Mouse (Mus musculus) telencephalon, adult 2 months (tissue): ENCODE results near the gene Kcnn1.

ENCODE experiments used
- DNase-seq: peaks from one replicate; pipeline ENCODE4 v3.0.0-alpha.2; 2011; ENCODE audit warnings: low read depth, low spot score

The Kcnn1 gene

DNA sequence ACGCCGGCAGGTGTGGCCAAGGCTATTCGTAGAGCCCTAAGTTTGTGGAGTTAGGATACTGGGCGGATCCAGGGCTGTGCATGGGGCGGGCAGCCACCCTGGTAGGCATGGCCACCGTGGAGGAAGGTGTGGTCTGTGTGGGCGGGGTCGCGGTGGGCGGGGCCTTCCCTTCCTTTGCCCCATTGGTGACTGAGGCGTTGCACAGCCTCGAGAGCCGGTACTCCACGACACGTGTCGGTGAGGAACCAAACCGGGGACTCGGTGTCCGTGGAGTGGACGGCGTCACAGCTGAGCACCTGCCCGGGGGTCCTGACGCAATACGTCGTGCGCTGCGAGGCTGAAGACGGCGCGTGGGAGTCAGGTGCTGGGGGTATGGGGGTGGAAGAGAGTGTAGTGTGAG is 46.4 kb downstream of the Kcnn1 start:
- DNase-seq = no peak

- DNase-seq = no peak
Observed at GRCm38 (mm10) chr8:70812885-70813284, 50.2 kb downstream of the Kcnn1 start.

- no peak for DNase-seq
Observed at GRCm38 (mm10) chr8:70812055-70812454, 51.0 kb downstream of the Kcnn1 start.

- no peak for DNase-seq
Observed at GRCm38 (mm10) chr8:70810962-70811680, 51.9 kb downstream of the Kcnn1 start.

DNA sequence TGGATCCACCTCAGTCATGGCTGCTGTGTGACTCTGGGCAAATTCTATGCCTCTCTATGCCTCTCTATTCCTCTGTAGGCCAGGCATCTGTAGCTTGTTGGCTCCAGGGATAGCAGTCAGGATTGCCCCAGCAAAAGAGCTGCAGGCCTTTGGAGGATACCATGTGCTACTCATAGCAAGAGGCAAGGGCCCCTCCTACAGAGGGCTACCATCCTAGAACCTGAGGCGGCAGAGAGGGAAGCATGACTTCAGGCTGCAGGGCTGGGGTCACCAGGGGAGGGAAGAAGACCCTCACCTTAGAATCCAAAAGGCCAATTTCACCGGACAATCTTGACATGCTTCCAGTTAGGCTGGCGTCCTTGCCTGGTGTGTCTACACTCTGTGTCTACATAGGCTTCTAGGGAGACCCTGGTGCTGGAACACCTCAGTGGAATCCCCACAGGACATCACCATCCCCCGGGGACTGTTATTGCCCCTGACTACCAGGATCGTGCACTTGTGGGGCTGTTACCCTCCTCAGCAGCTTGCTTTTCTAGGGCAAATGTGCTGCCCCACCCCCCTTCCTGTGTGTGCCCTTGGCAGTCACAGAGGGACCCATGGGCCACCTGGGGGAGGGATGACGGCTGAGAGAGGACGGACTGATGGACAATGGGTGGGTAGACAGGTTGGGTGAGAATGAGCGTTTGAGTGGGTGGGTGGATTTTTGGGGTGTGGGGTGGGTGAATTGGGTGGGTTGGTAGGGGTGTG is 53.9 kb downstream of the Kcnn1 start:
- DNase-seq = no peak

- DNase-seq = no peak
Observed at GRCm38 (mm10) chr8:70808239-70808638, 54.8 kb downstream of the Kcnn1 start, which contains the start of gene Il12rb1. TSS of gene Il12rb1 (plus strand) at chr8:70808449.

DNA sequence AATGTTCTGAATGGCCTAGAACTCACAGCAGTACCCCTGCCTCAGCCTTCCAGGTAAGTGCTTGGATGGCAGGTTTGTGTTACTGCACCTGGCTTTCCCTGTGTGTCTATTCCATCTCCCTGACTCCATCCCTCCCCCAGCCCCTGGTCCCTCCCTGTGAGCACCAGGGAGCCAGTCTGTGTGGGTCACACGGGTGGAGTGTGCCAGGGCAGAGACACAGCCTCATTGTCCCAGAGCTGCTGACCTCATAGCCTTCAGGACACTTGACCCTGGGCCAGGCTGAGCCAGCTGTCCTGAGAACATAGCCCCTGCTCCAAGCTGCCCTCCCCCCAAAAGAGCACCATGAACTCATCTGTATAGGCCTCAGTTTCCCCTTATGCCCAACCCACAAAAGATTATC is 55.8 kb downstream of the Kcnn1 start:
- DNase-seq = no peak

DNA sequence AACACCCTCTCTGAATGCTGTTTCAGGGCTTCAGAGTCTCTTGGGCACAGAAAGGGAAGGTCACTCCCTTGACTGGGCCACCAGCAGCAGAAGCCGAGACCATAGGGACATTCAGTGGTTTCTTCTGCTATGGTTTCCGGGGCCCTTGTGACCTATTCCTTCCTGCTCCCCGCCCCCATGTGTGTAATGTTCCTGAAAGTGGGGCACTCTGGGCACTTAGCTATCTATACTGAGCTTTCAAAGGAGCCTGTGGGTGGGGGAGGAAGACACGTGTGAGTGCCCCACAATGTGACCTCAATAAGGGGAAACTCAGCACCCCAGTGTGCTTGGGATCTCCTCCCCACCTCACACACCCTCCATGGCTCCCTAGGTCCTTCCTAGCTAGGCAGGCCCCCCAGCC is 56.5 kb downstream of the Kcnn1 start:
- no peak for DNase-seq

GRCm38 (mm10) chr8:70804481-70805206 is 58.4 kb downstream of the Kcnn1 start, which contains the start of gene Mast3:
TSS of gene Mast3 (minus strand) at chr8:70805054.
- DNase-seq = no peak

DNA sequence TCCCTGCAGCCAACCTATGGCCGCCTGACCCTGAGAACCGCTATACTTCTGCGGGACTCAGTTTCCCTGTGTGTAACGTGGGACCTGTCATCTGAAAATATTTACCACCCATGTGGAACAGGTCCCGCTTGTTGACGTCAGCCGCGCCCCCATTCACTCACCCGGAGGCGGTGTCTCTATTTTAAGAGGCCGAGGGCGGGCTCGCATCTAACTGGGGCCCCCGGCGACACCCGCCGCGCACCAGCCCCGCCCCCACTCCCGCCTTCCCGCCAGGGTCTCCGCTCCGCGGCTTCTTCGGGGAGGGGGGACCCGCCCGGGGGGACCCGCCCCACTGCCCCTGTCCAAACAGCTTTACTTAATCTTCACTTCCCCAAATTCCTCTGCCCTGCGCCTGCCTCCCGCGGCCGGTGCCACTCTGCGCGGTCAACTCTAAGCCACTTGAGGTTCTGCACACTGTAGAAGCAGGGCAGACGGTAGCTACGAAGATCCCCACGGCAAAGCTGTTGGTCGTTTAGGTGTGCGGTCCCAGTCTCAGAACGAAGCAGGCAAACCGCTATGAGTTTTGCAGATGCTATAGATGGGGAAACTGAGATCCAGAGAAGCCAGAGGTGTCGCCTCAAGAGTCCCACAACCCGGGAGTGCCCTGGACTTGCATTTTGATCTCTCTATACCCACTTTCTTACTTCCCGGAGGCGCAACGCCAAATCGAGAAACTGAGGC is 59.1 kb downstream of the Kcnn1 start:
- no peak for DNase-seq

DNA sequence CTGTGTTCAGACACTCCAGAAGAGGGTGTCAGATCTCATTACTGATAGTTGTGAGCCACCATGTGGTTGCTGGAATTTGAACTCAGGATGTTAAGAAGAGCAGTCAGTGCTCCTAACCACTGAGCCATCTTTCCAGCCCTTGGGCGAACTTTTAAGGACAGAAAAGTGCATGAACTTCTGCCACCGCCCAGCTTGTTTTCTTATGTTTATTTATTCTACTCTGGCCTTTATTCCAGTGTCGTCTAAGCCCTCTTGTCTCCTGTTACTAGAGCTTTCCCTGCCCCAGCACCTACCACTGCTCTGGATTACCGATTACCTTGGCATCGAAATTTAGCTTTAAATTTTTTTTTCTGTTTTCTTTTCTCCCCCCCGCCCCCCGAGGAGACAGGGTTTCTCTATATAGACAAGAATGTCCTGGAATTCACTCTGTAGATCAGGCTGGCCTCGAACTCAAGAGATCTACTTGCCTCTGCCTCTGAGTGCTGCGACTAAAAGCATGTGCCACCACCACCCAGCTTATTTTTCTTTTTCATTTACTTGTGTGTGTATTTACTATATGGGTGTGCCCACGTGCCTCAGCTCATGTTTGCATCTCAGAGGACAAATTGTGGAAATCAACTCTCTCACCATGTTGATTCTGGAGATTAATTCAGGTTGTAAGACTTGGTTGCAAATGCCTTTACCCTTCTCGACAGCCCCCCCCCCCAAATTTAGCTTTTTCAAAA is 60.1 kb downstream of the Kcnn1 start:
- DNase-seq = no peak

DNA sequence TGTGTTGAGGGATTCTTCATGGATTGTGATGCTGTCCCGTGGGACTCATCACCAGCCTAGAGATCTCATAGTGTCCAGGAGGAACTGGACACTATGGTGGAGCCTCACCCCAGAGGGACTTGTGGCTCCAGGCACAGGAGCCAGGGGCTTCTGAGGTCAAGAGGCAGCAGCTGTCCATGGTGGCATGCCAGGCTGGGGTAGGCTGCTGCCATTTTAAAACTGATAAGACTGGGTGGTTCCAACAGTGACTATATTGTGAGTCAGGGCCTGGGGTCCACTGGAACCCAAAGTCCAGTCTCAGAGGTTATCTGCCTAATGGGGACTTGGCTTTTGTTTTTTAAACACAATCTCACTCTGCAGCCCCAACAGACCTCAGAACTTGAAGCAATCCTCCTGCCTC is 61.2 kb downstream of the Kcnn1 start:
- no peak for DNase-seq

GRCm38 (mm10) chr8:70801156-70801555 is 61.9 kb downstream of the Kcnn1 start:
- no peak for DNase-seq

DNA sequence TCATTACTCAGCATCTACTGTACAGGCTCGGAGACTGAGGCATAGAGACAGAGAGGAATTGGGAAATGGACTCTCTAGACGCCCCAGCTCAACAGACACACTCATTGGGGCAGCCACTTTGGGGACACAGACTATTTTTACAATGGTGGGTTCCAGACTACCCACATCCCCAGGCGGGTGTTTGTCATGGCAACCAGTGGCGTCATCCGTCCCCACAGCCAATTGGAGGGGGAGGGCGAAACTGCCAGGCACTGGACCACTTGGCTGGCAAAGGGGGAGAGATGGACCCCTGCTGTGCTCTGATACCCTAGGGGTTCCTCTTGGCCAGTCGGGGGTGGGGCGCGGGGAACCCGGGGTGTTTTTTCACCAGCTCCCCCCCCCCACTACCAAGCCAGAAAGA is 62.4 kb downstream of the Kcnn1 start:
- no peak for DNase-seq

GRCm38 (mm10) chr8:70798281-70798680 is 64.8 kb downstream of the Kcnn1 start:
- no peak for DNase-seq

- peak; percentile 97 for DNase-seq
Observed at GRCm38 (mm10) chr8:70797081-70798070, 65.7 kb downstream of the Kcnn1 start.

DNA sequence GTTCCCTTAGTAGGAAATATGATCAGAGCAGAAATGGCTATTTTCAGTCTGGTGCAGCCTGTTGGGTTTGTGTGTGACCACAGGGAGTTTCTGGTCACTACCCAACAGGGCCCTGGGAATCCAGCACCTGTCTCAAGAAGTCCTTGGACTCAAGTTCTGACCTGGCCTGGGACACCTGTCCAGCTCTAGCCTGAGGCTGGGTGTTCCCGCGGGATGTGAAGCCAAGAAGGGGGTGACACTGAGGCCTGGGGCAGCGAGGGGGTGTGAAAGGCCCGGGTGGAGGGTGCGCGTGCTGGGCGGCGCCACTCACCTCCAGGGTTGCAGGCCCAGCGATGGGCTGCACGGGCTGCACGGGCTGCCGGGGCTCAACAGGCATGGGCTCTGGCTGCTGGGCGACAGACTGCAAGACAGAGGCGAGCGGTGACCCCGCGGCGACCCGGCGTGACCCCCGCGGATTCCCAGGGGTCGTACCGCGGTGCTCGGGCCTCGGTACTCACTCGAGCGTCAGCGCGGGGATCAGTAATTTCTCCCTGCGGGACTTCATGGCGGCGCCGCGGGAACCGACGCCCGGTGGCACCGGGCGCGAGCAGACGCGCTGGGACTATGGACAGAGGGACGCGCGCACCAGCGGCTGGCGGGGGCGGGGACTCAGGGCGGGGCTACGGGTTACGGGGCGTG is 66.5 kb downstream of the Kcnn1 start:
- DNase-seq = no peak

GRCm38 (mm10) chr8:70795370-70795769 is 67.7 kb downstream of the Kcnn1 start:
- DNase-seq = no peak

DNA sequence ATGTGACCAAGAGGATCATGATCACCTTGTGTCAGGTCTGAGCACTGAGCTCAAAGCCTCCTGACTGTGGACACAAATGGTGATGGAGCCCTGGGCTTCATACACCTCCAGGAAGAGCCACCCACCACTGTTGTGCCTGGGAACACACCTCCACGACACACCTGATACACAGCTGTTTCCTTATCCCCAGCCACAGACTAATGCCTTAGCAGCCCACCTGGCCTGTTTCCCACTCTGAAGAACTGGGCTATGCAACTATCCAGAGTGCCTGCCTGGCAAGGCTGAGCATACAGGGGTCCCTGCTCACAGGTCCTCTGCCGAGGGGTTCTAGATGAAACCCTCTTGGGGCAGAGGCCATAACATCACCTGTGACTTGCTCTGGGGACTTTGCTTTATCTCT is 68.8 kb downstream of the Kcnn1 start:
- DNase-seq = no peak
